Mouse (Mus musculus): ENCODE measurements around the gene Spaca9. TPM values are rescaled to one million over a fixed set of nuclear protein-coding genes. Genes with fewer than 3 reads are reported as not detected.

The Spaca9 gene
- total RNA-seq (2017): 0.98 TPM in 1 of 2 replicates, not detected in the other

DNA sequence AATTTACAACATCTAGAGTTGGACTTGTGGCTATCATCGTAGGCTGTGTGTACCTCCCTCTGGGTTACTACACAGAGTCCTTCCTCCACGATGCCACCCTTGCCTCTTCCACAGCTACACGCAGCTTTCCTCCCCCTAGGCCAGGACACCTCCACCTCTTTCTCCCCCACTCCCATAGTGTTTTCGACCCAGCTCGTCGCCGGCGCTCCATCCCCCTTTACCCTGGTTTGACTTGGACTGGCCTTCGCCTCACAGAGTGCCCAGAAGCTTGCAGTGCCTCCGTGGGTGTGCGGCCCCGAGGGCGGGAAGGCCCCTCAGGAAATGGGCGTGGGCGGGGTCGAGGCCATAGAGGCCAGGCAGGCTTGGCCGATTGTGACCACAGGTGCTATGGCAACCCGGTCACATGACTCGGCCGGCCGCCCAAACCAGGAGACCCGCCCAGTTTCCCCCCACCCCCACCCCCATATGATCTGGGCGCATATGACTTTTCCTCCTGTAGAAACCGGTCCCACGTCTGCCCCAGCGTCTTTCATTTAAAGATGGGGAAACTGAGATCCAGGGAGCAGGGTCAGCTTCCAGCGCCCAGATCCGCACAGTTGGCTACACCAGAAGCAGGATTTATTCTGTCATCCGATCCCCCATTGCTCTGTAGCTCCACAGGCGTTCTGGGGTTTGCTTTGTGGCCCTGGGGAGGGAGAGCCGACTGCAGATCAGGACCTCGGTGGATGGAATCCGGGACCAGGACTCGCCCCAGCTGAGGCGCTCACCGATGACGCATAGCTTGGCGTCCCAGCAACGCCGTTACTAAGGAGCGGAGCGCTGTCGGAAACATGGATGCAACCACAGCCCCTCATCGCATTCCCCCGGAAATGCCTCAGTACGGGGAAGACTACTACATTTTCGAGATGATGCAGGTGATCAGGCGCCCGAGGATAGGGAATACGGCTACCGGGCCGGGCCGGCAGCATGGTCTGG lies at the start of gene Spaca9, which contains the start of gene Ak8:
Spaca9 (minus strand) TSS at position 367 of the 975 bp plus-strand sequence.
Ak8 (plus strand) TSS at position 804 of the 975 bp plus-strand sequence.
- ATAC-seq (ENCODE audit: extremely low read depth, insufficient number of reproducible peaks, low FRiP score, poor library complexity, severe bottlenecking): peak; percentile 14; the same call in 1 of the 2 replicates

DNA sequence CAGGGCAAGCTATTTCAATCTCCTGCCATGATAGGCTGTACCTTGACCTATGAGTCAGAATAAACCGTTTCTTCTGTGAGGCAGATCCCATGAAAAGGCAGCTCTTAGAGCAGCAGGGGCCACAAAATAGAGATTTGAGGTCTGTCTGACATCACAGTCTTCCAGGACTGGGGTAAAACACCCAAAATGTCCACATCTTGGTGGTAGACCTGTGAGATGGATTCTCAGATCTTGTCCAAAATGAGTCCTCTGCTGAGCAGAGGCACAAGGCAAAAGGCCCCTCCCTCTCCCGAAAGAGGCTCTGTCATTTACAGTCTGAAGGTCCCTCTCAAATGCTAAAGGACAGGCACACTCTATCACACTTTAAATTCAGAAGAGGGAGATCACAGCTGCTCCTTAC lies 48.2 kb upstream of the Spaca9 start:
- no peak for ATAC-seq (ENCODE audit: extremely low read depth, insufficient number of reproducible peaks, low FRiP score, poor library complexity, severe bottlenecking)

DNA sequence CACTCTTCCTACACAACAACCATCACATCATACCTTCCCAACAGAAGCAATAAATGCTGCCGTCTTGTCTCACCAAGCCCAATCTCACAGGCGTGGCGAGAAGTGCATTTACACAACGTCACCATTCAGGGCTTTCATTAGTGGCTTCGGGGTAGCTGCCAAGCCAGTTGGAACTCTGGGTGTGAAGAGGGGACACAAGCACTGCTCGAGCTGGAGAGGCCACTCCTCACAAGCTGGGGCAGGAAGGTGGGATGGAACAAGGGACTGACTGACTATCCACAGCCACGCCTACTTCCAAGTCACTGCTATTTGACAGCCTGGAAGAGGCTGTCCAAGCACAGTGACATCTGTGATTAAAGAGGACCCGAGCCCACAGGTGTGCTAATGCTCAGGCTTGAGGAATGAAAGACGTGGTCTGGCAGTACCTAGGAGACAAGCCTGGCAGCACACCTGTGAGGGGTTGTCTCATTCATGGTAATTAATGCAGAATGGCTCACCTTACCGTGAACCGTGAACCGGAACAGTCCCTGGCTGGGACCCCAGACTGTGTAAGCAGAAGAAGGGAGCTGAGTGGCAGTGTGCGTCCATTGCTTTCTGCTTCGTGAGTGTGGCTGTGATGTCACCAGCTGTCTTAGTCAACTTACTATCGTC lies 47.3 kb upstream of the Spaca9 start:
- no peak for ATAC-seq (ENCODE audit: extremely low read depth, insufficient number of reproducible peaks, low FRiP score, poor library complexity, severe bottlenecking)

DNA sequence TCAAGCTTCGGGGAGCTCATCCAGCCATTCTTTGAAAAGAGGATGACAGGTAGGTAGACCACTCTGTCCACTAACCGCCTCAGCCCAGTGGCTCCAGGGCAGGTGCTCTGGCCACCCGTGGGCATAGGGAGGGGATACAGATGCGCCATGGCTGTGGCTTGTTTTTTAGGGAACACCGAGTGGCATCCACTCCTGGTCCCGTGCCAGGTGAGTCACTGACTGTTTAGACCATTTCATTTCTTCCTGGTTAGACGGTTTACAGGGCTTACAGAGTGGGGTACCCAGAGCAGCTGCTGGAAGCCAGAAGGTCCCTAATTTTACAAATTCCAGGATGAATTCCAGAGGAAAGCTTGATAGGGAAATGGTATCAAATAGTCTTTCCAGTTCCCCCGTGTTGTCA lies 43.2 kb upstream of the Spaca9 start:
- no peak for ATAC-seq (ENCODE audit: extremely low read depth, insufficient number of reproducible peaks, low FRiP score, poor library complexity, severe bottlenecking)

DNA sequence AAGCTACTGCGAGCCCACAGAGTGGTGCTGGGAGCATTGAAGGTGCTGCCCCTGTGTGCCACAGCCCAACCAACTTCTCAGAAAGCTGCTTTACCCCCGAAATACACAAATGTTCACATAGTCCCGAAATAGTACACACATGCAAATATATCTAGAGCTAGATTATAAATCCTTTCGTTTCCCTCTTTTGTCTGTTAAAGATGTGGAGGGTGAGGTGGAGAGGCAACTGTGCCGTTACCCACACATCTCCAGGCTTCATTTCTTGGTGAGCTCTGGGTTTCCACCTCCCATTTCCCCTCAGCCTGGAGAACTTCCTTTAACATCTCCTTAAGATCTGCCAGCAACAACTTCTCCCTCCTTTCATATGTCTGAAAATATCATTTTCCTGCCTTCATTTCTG lies 40.6 kb upstream of the Spaca9 start:
- no peak for ATAC-seq (ENCODE audit: extremely low read depth, insufficient number of reproducible peaks, low FRiP score, poor library complexity, severe bottlenecking)

DNA sequence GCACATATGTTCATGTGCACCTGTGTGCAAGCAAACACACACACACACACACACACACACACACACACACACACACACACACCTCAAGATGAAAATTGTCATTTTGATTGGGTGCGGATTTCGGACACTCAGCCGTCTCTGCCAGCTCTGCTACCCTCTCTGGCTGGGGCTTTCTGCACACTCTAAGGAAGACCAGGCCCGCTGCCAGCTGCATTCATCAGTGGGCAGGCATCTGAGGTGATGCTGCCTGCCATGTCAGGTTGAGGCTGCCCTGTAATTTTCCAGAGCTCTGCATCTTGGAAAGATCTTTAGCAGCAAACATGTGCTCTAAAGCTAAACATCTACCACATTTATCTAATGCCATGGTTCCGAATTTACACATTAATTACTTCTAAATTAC lies 37.6 kb upstream of the Spaca9 start:
- ATAC-seq (ENCODE audit: extremely low read depth, insufficient number of reproducible peaks, low FRiP score, poor library complexity, severe bottlenecking): no peak

DNA sequence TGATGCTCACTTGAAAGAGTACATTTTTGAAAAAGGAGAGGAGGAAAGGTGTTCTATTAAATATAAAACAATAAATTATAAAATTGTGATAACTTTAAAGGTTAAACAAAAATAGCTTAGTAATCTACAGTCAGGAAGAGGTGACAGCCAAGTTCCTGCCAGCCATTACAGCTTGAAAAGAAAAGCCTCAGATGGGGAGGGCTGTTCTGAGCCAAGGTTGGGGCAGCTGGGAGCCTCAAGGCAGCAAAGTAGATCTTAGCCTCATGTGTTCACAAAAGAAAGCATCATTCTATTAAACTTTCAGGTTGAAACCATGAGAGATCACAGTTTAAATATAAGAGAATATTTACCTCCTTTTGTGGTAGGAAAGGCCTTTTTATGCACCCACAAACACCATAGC lies 31.1 kb upstream of the Spaca9 start:
- no peak for ATAC-seq (ENCODE audit: extremely low read depth, insufficient number of reproducible peaks, low FRiP score, poor library complexity, severe bottlenecking)

DNA sequence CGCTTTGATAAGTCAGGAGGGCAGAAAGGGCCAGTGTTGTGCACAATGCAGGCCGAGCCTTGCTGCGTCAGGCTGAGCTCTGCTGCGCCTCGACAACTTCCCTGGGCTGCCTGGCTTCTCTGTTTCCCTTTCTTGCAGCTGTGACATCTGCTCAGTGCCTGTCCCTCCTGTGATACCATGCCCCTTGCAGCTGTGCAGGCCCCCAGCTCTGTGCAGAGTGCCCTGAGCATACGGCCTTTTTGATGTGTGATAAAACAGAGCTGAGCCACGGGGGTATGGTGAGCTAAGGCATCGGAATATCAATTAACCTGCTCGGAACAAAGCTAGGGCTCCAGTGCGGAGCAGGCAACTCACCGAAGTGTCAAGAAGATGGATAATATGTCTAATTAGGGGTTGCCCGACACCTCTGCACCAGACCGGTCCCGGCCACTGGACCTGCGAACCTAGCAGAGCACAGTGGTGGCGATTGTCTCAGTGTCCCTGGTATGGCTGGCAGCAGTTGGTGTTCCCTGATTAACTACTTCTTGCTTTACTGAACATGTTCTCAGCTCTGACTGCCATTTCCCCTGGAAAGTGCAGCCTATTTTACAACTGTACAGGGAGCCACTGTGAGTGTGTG lies 28.4 kb upstream of the Spaca9 start:
- no peak for ATAC-seq (ENCODE audit: extremely low read depth, insufficient number of reproducible peaks, low FRiP score, poor library complexity, severe bottlenecking)

DNA sequence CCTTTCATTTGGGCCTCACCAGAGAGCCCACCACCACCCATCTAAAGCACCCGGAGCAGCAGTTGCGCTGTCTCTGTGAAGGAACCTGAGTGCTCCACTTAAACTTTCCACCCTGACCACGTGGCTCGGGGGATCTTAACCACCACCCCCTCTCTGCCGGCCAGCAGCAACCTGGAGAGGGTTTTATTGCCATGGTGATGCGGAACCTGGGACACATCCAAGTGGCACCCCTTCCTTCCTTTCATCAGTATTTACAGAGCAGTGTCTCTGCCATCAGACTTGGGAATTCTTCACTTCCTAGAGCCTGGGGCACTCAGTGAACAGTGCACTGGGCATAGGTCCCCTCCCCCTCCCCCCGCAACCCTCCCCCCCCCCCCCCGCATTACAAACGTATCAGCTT lies 24.4 kb upstream of the Spaca9 start:
- ATAC-seq (ENCODE audit: extremely low read depth, insufficient number of reproducible peaks, low FRiP score, poor library complexity, severe bottlenecking): no peak

DNA sequence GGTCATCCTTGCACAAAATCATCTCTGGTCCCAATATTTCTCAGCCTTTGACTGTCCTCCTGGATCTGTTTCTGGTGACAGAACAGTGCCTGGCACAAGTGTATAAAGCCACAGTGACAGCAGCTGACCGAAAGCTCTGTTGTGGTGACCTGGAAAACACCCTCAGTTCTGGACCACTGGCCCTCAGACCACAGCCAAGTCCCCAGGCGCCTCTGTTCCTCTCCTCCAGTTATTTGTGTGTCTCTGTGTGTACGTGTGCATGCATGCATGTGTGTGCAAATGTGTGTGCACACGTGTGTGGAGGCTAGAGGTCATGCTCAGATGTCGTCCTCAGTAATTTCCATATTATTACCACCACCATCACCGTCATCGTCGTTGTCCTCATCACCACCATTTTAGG lies 22.9 kb upstream of the Spaca9 start:
- no peak for ATAC-seq (ENCODE audit: extremely low read depth, insufficient number of reproducible peaks, low FRiP score, poor library complexity, severe bottlenecking)

DNA sequence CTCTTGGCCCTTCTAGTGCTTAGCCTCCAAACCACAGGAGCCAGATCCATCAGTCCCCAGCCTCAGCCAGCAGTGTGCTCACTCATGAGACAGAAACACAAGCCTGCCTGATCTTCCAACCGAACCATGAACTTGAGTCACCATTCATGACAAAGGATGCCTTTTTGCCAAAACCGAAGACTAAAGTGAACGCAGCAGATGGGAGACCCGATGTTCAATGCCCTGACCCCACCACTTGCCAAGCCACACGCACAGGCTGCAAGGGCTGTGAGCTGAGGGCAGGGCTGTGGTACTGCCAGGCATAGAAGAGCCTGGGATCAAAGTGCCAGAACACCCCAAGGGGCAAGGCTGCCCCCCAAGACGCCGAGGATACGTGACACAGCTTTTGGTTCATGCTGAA lies 13.5 kb upstream of the Spaca9 start:
- no peak for ATAC-seq (ENCODE audit: extremely low read depth, insufficient number of reproducible peaks, low FRiP score, poor library complexity, severe bottlenecking)

DNA sequence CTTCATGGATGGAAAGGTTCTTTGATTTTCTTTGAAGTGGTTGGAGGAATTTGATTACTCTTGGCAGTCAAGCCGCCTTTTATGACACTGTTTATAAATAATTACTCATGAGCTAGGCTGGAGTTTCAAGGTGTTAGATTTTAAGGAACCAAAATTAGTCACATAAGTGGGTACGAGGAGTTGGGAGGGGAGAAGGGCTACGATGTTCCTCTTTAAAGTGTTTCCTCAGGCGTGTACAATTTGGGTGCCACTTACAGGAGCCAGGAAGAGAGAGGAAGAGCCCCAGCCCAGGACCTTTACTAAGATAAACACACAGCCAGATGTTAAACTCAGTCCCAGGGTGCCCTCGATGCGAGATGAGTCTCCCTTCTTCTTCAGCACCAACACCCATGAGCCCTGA lies 7.3 kb upstream of the Spaca9 start:
- no peak for ATAC-seq (ENCODE audit: extremely low read depth, insufficient number of reproducible peaks, low FRiP score, poor library complexity, severe bottlenecking)

DNA sequence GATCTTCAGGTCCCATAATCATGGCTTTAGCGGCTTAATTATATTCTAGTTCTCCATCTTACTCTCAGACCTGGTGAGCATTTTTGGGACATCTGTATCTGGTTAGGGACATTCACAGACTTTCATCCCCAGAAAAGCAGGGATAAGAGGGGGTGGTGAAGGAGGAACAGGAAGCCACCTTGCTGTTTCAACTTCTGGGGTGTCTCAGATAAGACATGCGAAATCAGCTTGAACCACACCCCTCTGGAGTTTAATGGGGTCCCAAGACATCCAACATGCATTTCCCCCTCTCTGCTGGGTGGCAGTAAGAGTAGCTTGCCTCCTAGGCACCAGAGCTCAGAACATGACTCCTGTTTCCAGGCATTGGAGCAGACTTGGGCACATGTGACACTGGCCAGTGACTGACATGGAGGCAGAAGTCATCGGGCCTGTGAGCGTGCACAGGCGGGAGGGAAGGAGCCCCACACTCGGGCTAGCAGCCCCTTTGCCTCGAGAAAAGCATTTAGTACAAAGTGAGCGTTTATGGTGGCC lies 6.6 kb upstream of the Spaca9 start:
- no peak for ATAC-seq (ENCODE audit: extremely low read depth, insufficient number of reproducible peaks, low FRiP score, poor library complexity, severe bottlenecking)

DNA sequence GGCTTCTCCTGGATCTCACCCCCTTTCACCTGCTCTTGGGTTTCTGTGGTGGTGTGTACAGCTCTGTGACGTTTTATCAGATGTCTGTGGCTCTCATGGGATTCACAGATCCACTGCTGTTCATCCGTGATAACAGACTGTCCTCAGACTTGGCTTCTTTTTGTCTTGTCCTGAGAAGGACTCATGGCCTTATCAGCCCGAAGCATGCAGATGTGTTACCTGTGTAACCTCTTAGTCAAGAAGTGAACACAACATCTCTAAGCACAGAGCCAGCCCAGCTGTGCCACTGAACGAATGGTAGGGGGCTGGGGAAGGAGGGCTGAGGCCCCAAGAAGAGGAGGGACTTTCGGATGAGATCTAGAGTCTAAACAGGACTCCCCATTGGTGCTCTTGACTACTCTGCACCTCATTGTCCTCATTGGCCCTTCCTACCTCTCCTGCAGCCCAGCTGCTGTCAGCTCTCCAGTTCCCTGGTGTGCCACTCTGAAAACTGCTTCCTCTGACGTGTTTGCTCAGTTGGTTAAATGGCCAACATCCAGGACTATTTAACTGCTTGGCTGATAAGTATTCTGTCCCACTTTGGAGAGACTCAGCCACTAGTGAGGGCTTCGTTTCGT lies 2.2 kb upstream of the Spaca9 start:
- no peak for ATAC-seq (ENCODE audit: extremely low read depth, insufficient number of reproducible peaks, low FRiP score, poor library complexity, severe bottlenecking)

DNA sequence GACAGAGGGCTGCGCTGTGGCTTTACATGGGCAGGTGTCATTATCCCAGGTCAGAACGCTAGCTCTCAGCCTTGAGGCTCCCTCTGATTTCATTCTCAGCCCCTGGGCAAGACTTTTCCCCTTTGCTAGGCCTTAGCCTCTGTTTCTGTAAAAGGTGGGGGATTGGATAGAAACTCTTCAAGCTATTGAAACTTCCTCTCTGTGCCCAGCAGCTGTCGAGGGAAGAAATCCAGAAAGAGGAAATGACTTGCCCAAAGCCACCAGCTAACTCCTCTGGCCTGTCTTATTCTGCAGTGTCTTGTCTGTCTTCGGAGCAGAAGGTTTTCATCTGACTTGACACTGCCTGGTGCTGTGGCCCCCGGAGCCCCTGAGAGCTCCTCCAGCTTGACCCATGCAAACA lies 961 bp downstream of the Spaca9 start:
- peak; percentile 32; the same call in 1 of the 2 replicates for ATAC-seq (ENCODE audit: extremely low read depth, insufficient number of reproducible peaks, low FRiP score, poor library complexity, severe bottlenecking)

DNA sequence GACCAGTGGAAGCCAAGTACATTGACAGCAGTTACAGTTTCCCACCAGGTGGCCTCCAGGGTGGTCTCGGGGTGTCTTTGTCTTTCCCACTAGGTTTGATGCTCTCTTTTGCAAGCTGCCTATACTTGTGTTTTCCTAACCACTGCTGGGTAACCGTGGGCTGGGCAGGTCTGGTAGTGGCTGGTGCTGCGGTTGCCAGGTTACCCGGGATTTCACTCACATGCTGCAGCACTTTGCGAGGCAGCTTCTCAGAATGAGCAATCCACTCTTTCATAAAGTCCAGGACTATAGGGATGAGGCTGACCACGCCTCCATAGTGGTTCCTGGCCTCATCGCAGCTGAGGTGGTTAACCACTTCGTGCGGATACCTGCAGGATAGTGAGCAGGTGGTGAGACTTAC lies 6.8 kb downstream of the Spaca9 start:
- no peak for ATAC-seq (ENCODE audit: extremely low read depth, insufficient number of reproducible peaks, low FRiP score, poor library complexity, severe bottlenecking)

DNA sequence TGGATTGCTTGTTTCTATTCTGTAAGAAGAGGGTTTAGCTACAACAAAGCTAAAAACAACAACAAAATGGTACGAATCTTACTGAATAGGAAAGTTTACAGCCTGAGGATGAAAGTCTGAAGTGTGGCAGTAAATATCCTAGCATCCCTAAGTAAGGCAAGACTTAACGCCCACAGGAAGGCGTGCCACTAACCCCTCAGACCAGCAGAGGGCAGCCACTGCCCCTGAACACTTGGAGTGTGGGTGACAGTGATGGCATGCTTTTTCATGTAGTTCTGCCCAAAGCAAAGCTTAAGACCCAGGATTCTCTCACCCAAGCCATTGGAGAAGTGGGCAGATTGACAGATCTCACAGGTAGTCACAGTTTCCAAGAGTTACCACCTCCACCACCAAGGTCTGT lies 11.1 kb downstream of the Spaca9 start:
- ATAC-seq (ENCODE audit: extremely low read depth, insufficient number of reproducible peaks, low FRiP score, poor library complexity, severe bottlenecking): peak; percentile 16; the same call in 1 of the 2 replicates

DNA sequence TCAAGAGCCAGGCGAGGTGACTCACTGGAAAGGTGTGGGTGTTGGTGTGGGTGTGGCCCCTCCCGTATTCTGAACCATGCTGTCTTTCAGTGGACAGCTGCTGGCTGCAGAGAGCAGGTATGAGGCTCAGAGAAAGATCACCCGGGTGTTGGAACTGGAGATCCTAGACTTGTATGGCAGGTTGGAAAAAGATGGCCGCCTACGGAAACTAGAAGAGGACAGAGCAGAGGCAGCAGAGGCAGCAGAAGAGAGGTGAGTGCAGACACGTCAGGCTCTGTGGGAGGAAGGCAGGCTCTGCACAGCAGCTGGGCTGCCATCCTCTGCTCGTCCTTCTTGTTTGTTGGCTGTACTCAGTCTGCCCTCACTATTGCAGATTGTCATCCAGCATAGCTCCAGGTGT lies 13.6 kb downstream of the Spaca9 start:
- ATAC-seq (ENCODE audit: extremely low read depth, insufficient number of reproducible peaks, low FRiP score, poor library complexity, severe bottlenecking): no peak

DNA sequence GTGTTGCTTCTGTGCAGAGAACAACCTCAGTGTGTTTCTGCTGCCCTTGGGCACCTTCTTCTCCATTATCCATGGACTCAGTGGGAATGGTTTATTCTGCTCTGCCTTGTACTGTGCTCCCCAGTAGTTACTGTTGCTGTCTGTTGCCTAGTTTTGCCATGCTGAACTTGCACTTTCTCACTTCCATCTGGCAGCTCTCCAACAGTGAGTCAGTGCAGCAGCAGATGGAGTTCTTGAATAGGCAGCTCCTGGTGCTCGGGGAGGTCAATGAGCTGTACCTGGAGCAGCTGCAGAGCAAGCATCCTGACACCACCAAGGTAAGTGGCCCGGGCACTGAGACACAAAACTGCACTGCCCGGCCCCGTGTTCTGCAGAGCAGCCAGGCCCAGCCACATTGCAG lies 17.8 kb downstream of the Spaca9 start:
- ATAC-seq (ENCODE audit: extremely low read depth, insufficient number of reproducible peaks, low FRiP score, poor library complexity, severe bottlenecking): no peak

Measured in neutrophil, adult 5-6 weeks (primary cell).